Mouse (Mus musculus): ENCODE measurements at regions not wholly inside any gene's neighbourhood (a gene's known extent, or its start where the extent isn't known, plus 50 kb on each side); places are given as distances from the start of the nearest gene placed in this dataset.

DNA sequence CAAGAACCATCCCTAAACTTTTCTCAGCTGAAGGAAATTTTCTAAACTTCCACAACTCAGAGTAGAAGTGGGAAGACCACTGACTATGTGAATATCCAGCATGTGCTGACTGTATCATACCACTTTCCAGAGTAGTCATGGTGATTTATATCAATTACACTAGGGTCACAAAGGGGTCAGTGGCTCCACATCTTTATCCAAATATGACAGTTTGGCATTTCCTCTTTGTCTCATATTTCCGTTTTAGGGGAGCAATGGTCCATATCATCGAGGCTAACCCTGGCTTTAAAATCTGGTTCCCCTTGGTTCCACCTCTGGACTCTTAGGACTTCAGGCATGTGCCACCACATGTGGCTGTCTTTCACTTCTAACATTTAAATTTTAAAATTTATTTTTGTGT is 136.4 kb upstream of the Igbp1b start:
- TF ChIP-seq CTCF (IDR thresholded peaks at IDR 0.05; ENCODE audit: low read depth) = no peak
- Histone ChIP-seq H3K4me2 (ENCODE audit: low read length) (no peak overlapping the region), H3K27ac (no peak overlapping the region), H3K4me3 (replicated peaks; ENCODE audit: low read depth, low read length) (no peak overlapping the region), H3K9ac (ENCODE audit: low read depth, low read length) (no peak overlapping the region), H3K9me3 (replicated peaks; ENCODE audit: low read length) (no peaks in the 10 kb centered on the region), H3K27me3 (ENCODE audit: insufficient read depth, low read length) (no peaks in the 10 kb centered on the region), H3K36me3 (ENCODE audit: insufficient read depth, low read length) (no peaks in the 10 kb centered on the region), H3K4me1 (replicated peaks; ENCODE audit: insufficient read depth, low read length) (no peaks in the 10 kb centered on the region)
- 16% methylated on average over 2 of the region's 2 CpGs for WGBS
- no peak for DNase-seq (ENCODE audit: low spot score)
- ATAC-seq (replicated peaks; ENCODE audit: low FRiP score, low read depth) = no peak

DNA sequence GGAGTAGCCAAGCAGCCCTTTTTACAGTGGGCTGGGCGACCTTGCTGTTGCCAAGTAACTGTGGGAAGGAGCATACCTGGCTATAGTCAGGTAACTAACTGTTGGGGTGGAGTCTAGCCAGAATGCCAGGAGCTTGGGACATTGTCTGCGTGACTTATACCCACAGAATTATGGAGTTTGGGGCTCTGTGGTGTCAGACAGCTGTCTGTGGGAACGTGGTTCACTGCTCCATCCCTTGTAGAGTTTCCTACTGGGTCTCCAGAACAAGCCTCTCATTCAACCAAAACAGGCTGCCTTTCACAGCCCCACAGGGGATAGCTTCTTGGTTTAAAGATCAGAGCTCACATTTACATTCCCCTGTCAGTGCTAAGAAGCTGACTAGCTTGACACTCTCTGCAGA is 134.5 kb upstream of the Igbp1b start:
- 55% methylated on average over 3 of the region's 3 CpGs for WGBS
- no peak overlapping the region for H3K4me3 ChIP-seq (replicated peaks; ENCODE audit: low read depth, low read length)

DNA sequence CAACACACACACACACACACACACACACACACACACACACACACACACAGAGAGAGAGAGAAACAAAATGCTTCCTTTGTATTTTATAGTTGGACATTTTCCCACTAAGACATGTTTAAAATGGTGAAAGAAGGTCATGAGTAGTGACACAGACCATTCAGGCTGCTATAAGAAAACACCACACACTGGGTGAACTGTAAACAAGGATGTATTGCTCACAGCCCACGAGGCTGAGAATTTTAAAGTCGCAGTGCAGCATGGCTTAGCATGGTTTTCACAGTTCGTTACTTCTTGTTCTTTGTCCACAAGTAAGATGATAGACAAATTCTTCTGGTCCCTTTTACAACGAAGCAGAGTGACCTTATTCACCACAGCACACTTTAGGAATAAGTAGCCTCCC is 124.6 kb upstream of the Igbp1b start:
- TF ChIP-seq CTCF (IDR thresholded peaks at IDR 0.05; ENCODE audit: low read depth) = no peak
- peak; percentile 10 for DNase-seq (ENCODE audit: low spot score)
- 33% methylated on average over 4 of the region's 4 CpGs for WGBS

More for the DNA sequence above, 134.5 kb upstream of the Igbp1b start:
- Histone ChIP-seq H3K27ac (no peak overlapping the region), H3K27me3 (ENCODE audit: insufficient read depth, low read length) (no peaks in the 10 kb centered on the region), H3K36me3 (ENCODE audit: insufficient read depth, low read length) (no peaks in the 10 kb centered on the region), H3K4me2 (ENCODE audit: low read length) (no peak overlapping the region), H3K9me3 (replicated peaks; ENCODE audit: low read length) (no peaks in the 10 kb centered on the region), H3K9ac (ENCODE audit: low read depth, low read length) (no peak overlapping the region), H3K4me1 (replicated peaks; ENCODE audit: insufficient read depth, low read length) (no peaks in the 10 kb centered on the region)
- no peak for TF ChIP-seq CTCF (IDR thresholded peaks at IDR 0.05; ENCODE audit: low read depth)
- ATAC-seq (replicated peaks; ENCODE audit: low FRiP score, low read depth) = no peak
- no peak for DNase-seq (ENCODE audit: low spot score)

GRCm38 (mm10) chr6:138782470-138782869 is 124.1 kb upstream of the Igbp1b start:
- DNase-seq (ENCODE audit: low spot score) = no peak
- H3K4me2 ChIP-seq (ENCODE audit: low read length) = no peak overlapping the region
- no peaks in the 10 kb centered on the region for H3K9me3 ChIP-seq (replicated peaks; ENCODE audit: low read length)
- no peaks in the 10 kb centered on the region for H3K27me3 ChIP-seq (ENCODE audit: insufficient read depth, low read length)
- no peak overlapping the region for H3K9ac ChIP-seq (ENCODE audit: low read depth, low read length)
- H3K36me3 ChIP-seq (ENCODE audit: insufficient read depth, low read length) = no peaks in the 10 kb centered on the region
- 89% methylated on average over 4 of the region's 4 CpGs for WGBS
- H3K4me1 ChIP-seq (replicated peaks; ENCODE audit: insufficient read depth, low read length) = no peaks in the 10 kb centered on the region
- no peak overlapping the region for H3K4me3 ChIP-seq (replicated peaks; ENCODE audit: low read depth, low read length)
- no peak overlapping the region for H3K27ac ChIP-seq
- TF ChIP-seq CTCF (IDR thresholded peaks at IDR 0.05; ENCODE audit: low read depth) = no peak
- ATAC-seq (replicated peaks; ENCODE audit: low FRiP score, low read depth) = no peak

More for the DNA sequence above, 124.6 kb upstream of the Igbp1b start:
- no peak overlapping the region for H3K4me3 ChIP-seq (replicated peaks; ENCODE audit: low read depth, low read length)
- H3K4me2 ChIP-seq (ENCODE audit: low read length) = no peak overlapping the region
- no peaks in the 10 kb centered on the region for H3K9me3 ChIP-seq (replicated peaks; ENCODE audit: low read length)
- H3K4me1 ChIP-seq (replicated peaks; ENCODE audit: insufficient read depth, low read length) = no peaks in the 10 kb centered on the region
- no peak overlapping the region for H3K9ac ChIP-seq (ENCODE audit: low read depth, low read length)
- no peak for ATAC-seq (replicated peaks; ENCODE audit: low FRiP score, low read depth)
- no peak overlapping the region for H3K27ac ChIP-seq
- H3K27me3 ChIP-seq (ENCODE audit: insufficient read depth, low read length) = no peaks in the 10 kb centered on the region
- no peaks in the 10 kb centered on the region for H3K36me3 ChIP-seq (ENCODE audit: insufficient read depth, low read length)

- Histone ChIP-seq H3K27ac (no peak overlapping the region), H3K4me1 (replicated peaks; ENCODE audit: insufficient read depth, low read length) (no peaks in the 10 kb centered on the region), H3K27me3 (ENCODE audit: insufficient read depth, low read length) (no peaks in the 10 kb centered on the region), H3K4me2 (ENCODE audit: low read length) (no peak overlapping the region), H3K4me3 (replicated peaks; ENCODE audit: low read depth, low read length) (no peak overlapping the region), H3K36me3 (ENCODE audit: insufficient read depth, low read length) (no peaks in the 10 kb centered on the region), H3K9me3 (replicated peaks; ENCODE audit: low read length) (no peaks in the 10 kb centered on the region), H3K9ac (ENCODE audit: low read depth, low read length) (no peak overlapping the region)
- DNase-seq (ENCODE audit: low spot score) = no peak
- TF ChIP-seq CTCF (IDR thresholded peaks at IDR 0.05; ENCODE audit: low read depth) = no peak
- WGBS = 78% methylated on average over 3 of the region's 3 CpGs
- no peak for ATAC-seq (replicated peaks; ENCODE audit: low FRiP score, low read depth)
These were observed 103.6 kb upstream of the Igbp1b start for GRCm38 (mm10) chr6:138761991-138762390.

DNA sequence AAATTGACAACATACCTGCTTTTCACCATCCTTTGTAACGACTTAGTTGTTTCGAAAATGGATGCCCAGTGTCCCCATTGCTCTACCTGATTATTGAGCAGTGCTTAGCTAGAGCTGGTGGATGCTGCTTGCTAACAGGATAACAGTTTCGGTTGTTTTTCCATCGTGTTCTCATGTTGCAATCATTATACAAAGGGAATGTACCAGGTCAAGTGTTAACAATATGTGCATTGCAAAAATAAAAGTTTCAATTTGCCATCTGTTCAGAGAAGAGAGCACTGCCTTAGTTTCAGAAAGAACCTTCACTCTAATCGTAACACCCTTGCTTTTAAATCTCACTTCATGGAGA is 96.6 kb upstream of the Igbp1b start:
- ATAC-seq (replicated peaks; ENCODE audit: low FRiP score, low read depth) (no peak), DNase-seq (ENCODE audit: low spot score) (no peak)
- H3K27ac ChIP-seq = no peak overlapping the region
- H3K9me3 ChIP-seq (replicated peaks; ENCODE audit: low read length) = no peaks in the 10 kb centered on the region
- no peak overlapping the region for H3K4me3 ChIP-seq (replicated peaks; ENCODE audit: low read depth, low read length)
- no peak for TF ChIP-seq CTCF (IDR thresholded peaks at IDR 0.05; ENCODE audit: low read depth)
- H3K9ac ChIP-seq (ENCODE audit: low read depth, low read length) = no peak overlapping the region
- H3K4me1 ChIP-seq (replicated peaks; ENCODE audit: insufficient read depth, low read length) = no peaks in the 10 kb centered on the region
- H3K27me3 ChIP-seq (ENCODE audit: insufficient read depth, low read length) = no peaks in the 10 kb centered on the region
- no peaks in the 10 kb centered on the region for H3K36me3 ChIP-seq (ENCODE audit: insufficient read depth, low read length)
- H3K4me2 ChIP-seq (ENCODE audit: low read length) = no peak overlapping the region
- WGBS = 70% methylated on average over 5 of the region's 5 CpGs

DNA sequence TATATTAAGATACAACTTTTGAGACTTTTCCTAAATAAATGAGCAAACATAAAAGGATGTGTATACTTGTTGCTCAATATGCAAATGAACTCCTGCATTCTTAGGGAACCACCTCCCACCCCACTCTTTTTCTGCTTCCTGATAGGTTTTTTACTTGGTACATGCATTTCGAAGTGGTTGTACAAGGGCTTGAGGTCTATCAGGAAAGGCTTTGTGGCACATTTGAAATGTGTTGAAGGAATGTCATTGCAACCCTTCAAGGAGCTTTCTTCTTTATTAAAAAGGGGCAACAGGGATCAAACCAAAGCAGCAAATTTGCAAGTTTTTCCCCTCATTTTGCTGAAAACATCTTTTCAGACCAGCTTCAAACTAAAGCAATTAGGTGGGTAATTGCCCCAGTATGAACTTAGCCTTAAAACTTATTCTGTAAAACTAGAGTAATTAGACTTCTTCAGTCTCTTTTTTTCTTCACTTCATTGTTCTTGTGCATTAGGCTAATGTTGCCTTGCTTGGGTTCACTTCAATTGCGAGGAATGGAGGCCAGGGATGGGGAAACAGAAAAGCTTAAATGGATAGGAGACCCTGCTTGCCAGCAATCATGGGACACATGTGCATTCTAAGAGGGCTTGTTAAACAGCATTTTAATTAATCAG is 96.1 kb upstream of the Igbp1b start:
- 65% methylated on average over 2 of the region's 2 CpGs for WGBS
- no peak for TF ChIP-seq CTCF (IDR thresholded peaks at IDR 0.05; ENCODE audit: low read depth)
- Histone ChIP-seq H3K27me3 (ENCODE audit: insufficient read depth, low read length) (no peaks in the 10 kb centered on the region), H3K4me2 (ENCODE audit: low read length) (no peak overlapping the region), H3K9me3 (replicated peaks; ENCODE audit: low read length) (no peaks in the 10 kb centered on the region), H3K4me1 (replicated peaks; ENCODE audit: insufficient read depth, low read length) (no peaks in the 10 kb centered on the region), H3K4me3 (replicated peaks; ENCODE audit: low read depth, low read length) (no peak overlapping the region), H3K36me3 (ENCODE audit: insufficient read depth, low read length) (no peaks in the 10 kb centered on the region), H3K9ac (ENCODE audit: low read depth, low read length) (no peak overlapping the region), H3K27ac (no peak overlapping the region)
- DNase-seq (ENCODE audit: low spot score) (no peak), ATAC-seq (replicated peaks; ENCODE audit: low FRiP score, low read depth) (no peak)
